Mouse (Mus musculus): ENCODE data around the gene Gpr156. TPM values are rescaled to one million over a fixed set of nuclear protein-coding genes. Genes with fewer than 3 reads are reported as not detected.

Gene Gpr156
- total RNA-seq, 4 experiments from 2014 or later: 0.09 to 0.65 (median 0.29) TPM

- DNase-seq: no peak
Observed at GRCm38 (mm10) chr16:37919000-37919399, 2.7 kb downstream of the Gpr156 start.

GRCm38 (mm10) chr16:37920842-37921409, 4.6 kb downstream of the Gpr156 start:
- DNase-seq: no peak

- DNase-seq: no peak
Observed at GRCm38 (mm10) chr16:37926087-37926486, 9.8 kb downstream of the Gpr156 start.

- DNase-seq: no peak
Observed at GRCm38 (mm10) chr16:37927117-37927516, 10.8 kb downstream of the Gpr156 start.

GRCm38 (mm10) chr16:37929006-37929405, 12.7 kb downstream of the Gpr156 start:
- no peak for DNase-seq

- no peak for DNase-seq
Observed at GRCm38 (mm10) chr16:37929626-37930025, 13.3 kb downstream of the Gpr156 start.

- no peak for DNase-seq
Observed at GRCm38 (mm10) chr16:37934932-37935331, 18.6 kb downstream of the Gpr156 start.

GRCm38 (mm10) chr16:37937276-37937675, 21.0 kb downstream of the Gpr156 start:
- no peak for DNase-seq

GRCm38 (mm10) chr16:37938125-37939081, 22.1 kb downstream of the Gpr156 start:
- peak; percentile 23 for DNase-seq

GRCm38 (mm10) chr16:37939082-37939863, 23.0 kb downstream of the Gpr156 start:
- no peak for DNase-seq

GRCm38 (mm10) chr16:37940291-37940690, 24.0 kb downstream of the Gpr156 start:
- DNase-seq: no peak

GRCm38 (mm10) chr16:37943701-37944100, 27.4 kb downstream of the Gpr156 start:
- no peak for DNase-seq

GRCm38 (mm10) chr16:37945031-37945796, 28.9 kb downstream of the Gpr156 start:
- DNase-seq: no peak

GRCm38 (mm10) chr16:37947160-37947559, 30.9 kb downstream of the Gpr156 start:
- DNase-seq: peak; percentile 47

- no peak for DNase-seq
Observed at GRCm38 (mm10) chr16:37948365-37948764, 32.1 kb downstream of the Gpr156 start.

GRCm38 (mm10) chr16:37951171-37951570, 34.9 kb downstream of the Gpr156 start:
- DNase-seq: no peak

- DNase-seq: no peak
Observed at GRCm38 (mm10) chr16:37953186-37953585, 36.9 kb downstream of the Gpr156 start.

GRCm38 (mm10) chr16:37953991-37954942, 38.0 kb downstream of the Gpr156 start:
- DNase-seq: no peak

GRCm38 (mm10) chr16:37955336-37955917, 39.1 kb downstream of the Gpr156 start:
- DNase-seq: no peak

GRCm38 (mm10) chr16:37956076-37956676, 39.9 kb downstream of the Gpr156 start:
- no peak for DNase-seq

Data from adrenal gland, adult 8-10 months (tissue).